Mouse (Mus musculus) thymus, adult 2 months (tissue): ENCODE results near the gene Apbb1.

Experiments
- CTCF ChIP-seq: fragments of 200-500 bp; IDR thresholded peaks from 2 replicates; pipeline ENCODE4 v1.5.1; 2012; ENCODE audit warnings: mild to moderate bottlenecking, control low read depth, low read length, moderate library complexity, borderline replicate concordance; ENCODE audit not compliant: control insufficient read depth, poor library complexity, insufficient read depth; ENCODE audit errors: extremely low read depth
- POLR2A ChIP-seq: fragments of 200-500 bp; IDR thresholded peaks from 2 replicates; pipeline ENCODE4 v1.6.1; 2012; ENCODE audit warnings: mild to moderate bottlenecking, low read length, control low read depth, moderate library complexity; ENCODE audit not compliant: control insufficient read depth, poor library complexity, insufficient read depth; ENCODE audit errors: extremely low read depth

- TF ChIP-seq POLR2A (no peak), CTCF (no peak)
Observed at GRCm38 (mm10) chr7:105614400-105614799, 32.9 kb upstream of the Apbb1 start.
